Mouse (Mus musculus): ENCODE data around the gene Sel1l3. TPM values are rescaled to one million over a fixed set of nuclear protein-coding genes. Genes with fewer than 3 reads are reported as not detected.

Sel1l3 gene
- polyA plus RNA-seq, 1 experiment from 2014 or later = 11.0 TPM

- Histone ChIP-seq H3K9ac (replicated peaks) (no peak overlapping the region), H3K4me1 (peaks cover 13% of the 10 kb centered on the region), H3K4me3 (no peak overlapping the region), H3K9me3 (no peaks in the 10 kb centered on the region), H3K27me3 (no peaks in the 10 kb centered on the region), H3K36me3 (peaks cover 14% of the 10 kb centered on the region; the same call in 1 of the 2 replicates), H3K4me2 (replicated peaks) (no peak overlapping the region), H3K27ac (replicated peaks) (no peak overlapping the region)
- 92% methylated on average over 2 of the region's 2 CpGs for WGBS
- no peak for ATAC-seq (replicated peaks)
Observed at GRCm38 (mm10) chr5:53134003-53134402, 79.7 kb downstream of the Sel1l3 start.

GRCm38 (mm10) chr5:53124701-53125100 lies 89.0 kb downstream of the Sel1l3 start:
- Histone ChIP-seq H3K4me2 (replicated peaks) (no peak overlapping the region), H3K27me3 (no peaks in the 10 kb centered on the region), H3K4me3 (no peak overlapping the region), H3K4me1 (peaks cover 22% of the 10 kb centered on the region), H3K9ac (replicated peaks) (no peak overlapping the region), H3K36me3 (no peaks in the 10 kb centered on the region; the same call in 1 of the 2 replicates), H3K9me3 (no peaks in the 10 kb centered on the region), H3K27ac (replicated peaks) (no peak overlapping the region)
- 68% methylated on average over 4 of the region's 4 CpGs for WGBS
- ATAC-seq (replicated peaks) = no peak

GRCm38 (mm10) chr5:53123525-53124286 lies 90.0 kb downstream of the Sel1l3 start:
- peak; percentile 83 for ATAC-seq (replicated peaks)
- H3K4me2 ChIP-seq (replicated peaks) = no peak overlapping the region
- H3K4me3 ChIP-seq = no peak overlapping the region
- H3K27me3 ChIP-seq = no peaks in the 10 kb centered on the region
- H3K27ac ChIP-seq (replicated peaks) = no peak overlapping the region
- 6% methylated on average over 10 of the region's 10 CpGs for WGBS
- no peak overlapping the region for H3K9ac ChIP-seq (replicated peaks)
- H3K36me3 ChIP-seq = no peaks in the 10 kb centered on the region; the same call in 1 of the 2 replicates
- no peaks in the 10 kb centered on the region for H3K9me3 ChIP-seq
- H3K4me1 ChIP-seq = peaks cover 23% of the 10 kb centered on the region

GRCm38 (mm10) chr5:53119689-53120088 lies 94.0 kb downstream of the Sel1l3 start:
- Histone ChIP-seq H3K27me3 (no peaks in the 10 kb centered on the region), H3K27ac (replicated peaks) (no peak overlapping the region), H3K9ac (replicated peaks) (no peak overlapping the region), H3K4me2 (replicated peaks) (no peak overlapping the region), H3K4me3 (no peak overlapping the region), H3K36me3 (peaks cover 6% of the 10 kb centered on the region; the same call in 1 of the 2 replicates), H3K9me3 (no peaks in the 10 kb centered on the region), H3K4me1 (peaks cover 23% of the 10 kb centered on the region)
- WGBS = 14% methylated on average over 3 of the region's 3 CpGs
- no peak for ATAC-seq (replicated peaks)

GRCm38 (mm10) chr5:53118212-53118611 lies 95.5 kb downstream of the Sel1l3 start:
- Histone ChIP-seq H3K9me3 (no peaks in the 10 kb centered on the region), H3K27me3 (no peaks in the 10 kb centered on the region), H3K36me3 (peaks cover 10% of the 10 kb centered on the region; the same call in 1 of the 2 replicates), H3K27ac (replicated peaks) (no peak overlapping the region), H3K9ac (replicated peaks) (no peak overlapping the region), H3K4me3 (no peak overlapping the region), H3K4me1 (peaks cover 15% of the 10 kb centered on the region), H3K4me2 (replicated peaks) (no peak overlapping the region)
- no peak for ATAC-seq (replicated peaks)
- 19% methylated on average over 8 of the region's 8 CpGs for WGBS

GRCm38 (mm10) chr5:53114616-53115267 lies 99.0 kb downstream of the Sel1l3 start:
- peaks cover 3% of the 10 kb centered on the region; the same call in 1 of the 2 replicates for H3K9me3 ChIP-seq
- H3K36me3 ChIP-seq = 0 out of 2 replicates have a peak, but pooled peaks cover 14% of the 10 kb centered on the region
- H3K4me2 ChIP-seq (replicated peaks) = no peak overlapping the region
- no peaks in the 10 kb centered on the region for H3K27me3 ChIP-seq
- WGBS = 64% methylated on average over 12 of the region's 12 CpGs
- 0 out of 2 replicates have a peak overlapping the region, but pooled peaks have one; percentile 35 for H3K27ac ChIP-seq (replicated peaks)
- no peak overlapping the region for H3K4me3 ChIP-seq
- no peak overlapping the region for H3K9ac ChIP-seq (replicated peaks)
- peaks cover 9% of the 10 kb centered on the region for H3K4me1 ChIP-seq
- ATAC-seq (replicated peaks) = no peak

- no peak overlapping the region for H3K27ac ChIP-seq (replicated peaks)
- H3K4me1 ChIP-seq = peaks cover 7% of the 10 kb centered on the region
- no peaks in the 10 kb centered on the region for H3K27me3 ChIP-seq
- H3K9ac ChIP-seq (replicated peaks) = no peak overlapping the region
- H3K9me3 ChIP-seq = peaks cover 3% of the 10 kb centered on the region; the same call in 1 of the 2 replicates
- H3K36me3 ChIP-seq = 0 out of 2 replicates have a peak, but pooled peaks cover 14% of the 10 kb centered on the region
- no peak overlapping the region for H3K4me3 ChIP-seq
- WGBS = 96% methylated on average over 5 of the region's 5 CpGs
- no peak for ATAC-seq (replicated peaks)
- no peak overlapping the region for H3K4me2 ChIP-seq (replicated peaks)
Observed at GRCm38 (mm10) chr5:53112942-53113341, 100.8 kb downstream of the Sel1l3 start.

GRCm38 (mm10) chr5:53111036-53111435 lies 102.7 kb downstream of the Sel1l3 start:
- no peak for ATAC-seq (replicated peaks)
- Histone ChIP-seq H3K9me3 (peaks cover 3% of the 10 kb centered on the region; the same call in 1 of the 2 replicates), H3K36me3 (0 out of 2 replicates have a peak, but pooled peaks cover 8% of the 10 kb centered on the region), H3K9ac (replicated peaks) (no peak overlapping the region), H3K4me3 (no peak overlapping the region), H3K27ac (replicated peaks) (no peak overlapping the region), H3K4me1 (peaks cover 7% of the 10 kb centered on the region), H3K4me2 (replicated peaks) (no peak overlapping the region), H3K27me3 (no peaks in the 10 kb centered on the region)
- WGBS = 38% methylated on average over 5 of the region's 5 CpGs

GRCm38 (mm10) chr5:53110225-53110624 lies 103.5 kb downstream of the Sel1l3 start:
- no peaks in the 10 kb centered on the region for H3K27me3 ChIP-seq
- no peak overlapping the region for H3K9ac ChIP-seq (replicated peaks)
- no peak for ATAC-seq (replicated peaks)
- H3K27ac ChIP-seq (replicated peaks) = no peak overlapping the region
- 0 out of 2 replicates have a peak, but pooled peaks cover 8% of the 10 kb centered on the region for H3K36me3 ChIP-seq
- no peak overlapping the region for H3K4me2 ChIP-seq (replicated peaks)
- 65% methylated on average over 4 of the region's 4 CpGs for WGBS
- H3K4me1 ChIP-seq = peaks cover 7% of the 10 kb centered on the region
- peaks cover 3% of the 10 kb centered on the region; the same call in 1 of the 2 replicates for H3K9me3 ChIP-seq
- H3K4me3 ChIP-seq = no peak overlapping the region

GRCm38 (mm10) chr5:53108668-53109067 lies 105.1 kb downstream of the Sel1l3 start:
- whole genome bisulfite sequencing = 72% methylated on average over 1 of the region's 1 CpGs
- 0 out of 2 replicates have a peak, but pooled peaks cover 5% of the 10 kb centered on the region for H3K36me3 ChIP-seq

GRCm38 (mm10) chr5:53108026-53108425 lies 105.7 kb downstream of the Sel1l3 start:
- H3K27me3 ChIP-seq = no peaks in the 10 kb centered on the region
- no peak overlapping the region for H3K27ac ChIP-seq (replicated peaks)
- peaks cover 2% of the 10 kb centered on the region; the same call in 1 of the 2 replicates for H3K9me3 ChIP-seq
- WGBS = 84% methylated on average over 9 of the region's 9 CpGs
- no peak overlapping the region for H3K4me3 ChIP-seq
- H3K4me2 ChIP-seq (replicated peaks) = no peak overlapping the region
- H3K4me1 ChIP-seq = peaks cover 7% of the 10 kb centered on the region
- H3K9ac ChIP-seq (replicated peaks) = no peak overlapping the region
- ATAC-seq (replicated peaks) = no peak
- 0 out of 2 replicates have a peak, but pooled peaks cover 2% of the 10 kb centered on the region for H3K36me3 ChIP-seq

More at GRCm38 (mm10) chr5:53108668-53109067, 105.1 kb downstream of the Sel1l3 start:
- H3K4me1 ChIP-seq = peaks cover 7% of the 10 kb centered on the region
- H3K27me3 ChIP-seq = no peaks in the 10 kb centered on the region
- H3K9ac ChIP-seq (replicated peaks) = no peak overlapping the region
- no peak for ATAC-seq (replicated peaks)
- H3K27ac ChIP-seq (replicated peaks) = no peak overlapping the region
- no peak overlapping the region for H3K4me2 ChIP-seq (replicated peaks)
- peaks cover 3% of the 10 kb centered on the region; the same call in 1 of the 2 replicates for H3K9me3 ChIP-seq
- H3K4me3 ChIP-seq = no peak overlapping the region

GRCm38 (mm10) chr5:53106731-53107130 lies 107.0 kb downstream of the Sel1l3 start:
- H3K36me3 ChIP-seq = no peaks in the 10 kb centered on the region
- 62% methylated on average over 4 of the region's 4 CpGs for WGBS
- H3K4me2 ChIP-seq (replicated peaks) = no peak overlapping the region
- H3K4me3 ChIP-seq = no peak overlapping the region
- no peak overlapping the region for H3K9ac ChIP-seq (replicated peaks)
- H3K4me1 ChIP-seq = peaks cover 7% of the 10 kb centered on the region
- H3K27me3 ChIP-seq = no peaks in the 10 kb centered on the region
- no peak for ATAC-seq (replicated peaks)
- no peaks in the 10 kb centered on the region for H3K9me3 ChIP-seq
- H3K27ac ChIP-seq (replicated peaks) = no peak overlapping the region
